Mouse (Mus musculus): ENCODE results near the gene Robo2. TPM values are rescaled to one million over a fixed set of nuclear protein-coding genes. Genes with fewer than 3 reads are reported as not detected.
"Not testable (repeated sequence)": the region's sequence is repeated elsewhere in the genome, so short reads cannot be mapped to it uniquely, and the experiment has no call there.

The Robo2 gene
- polyA plus RNA-seq, 1 experiment from 2014 or later, result 63.0 TPM

GRCm38 (mm10) chr16:74104449-74104848 lies 307.2 kb downstream of the Robo2 start:
- H3K27ac ChIP-seq; H3K9me3 ChIP-seq (replicated peaks); H3K4me2 ChIP-seq (replicated peaks); H3K27me3 ChIP-seq; H3K36me3 ChIP-seq; H3K4me3 ChIP-seq; H3K4me1 ChIP-seq; ATAC-seq (ENCODE audit: low FRiP score); H3K9ac ChIP-seq: not testable (repeated sequence)
- WGBS, result 85% methylated on average over 8 of the region's 8 CpGs

GRCm38 (mm10) chr16:74092997-74093801 lies 318.4 kb downstream of the Robo2 start:
- Histone ChIP-seq H3K27ac (no peak overlapping the region), H3K9me3 (replicated peaks) (no peaks in the 10 kb centered on the region), H3K4me2 (replicated peaks) (no peak overlapping the region), H3K27me3 (no peaks in the 10 kb centered on the region), H3K4me1 (no peaks in the 10 kb centered on the region), H3K4me3 (no peak overlapping the region), H3K9ac (no peak overlapping the region), H3K36me3 (no peaks in the 10 kb centered on the region)
- 61% methylated on average over 7 of the region's 7 CpGs for WGBS
- ATAC-seq (ENCODE audit: low FRiP score), result no peak

- Histone ChIP-seq H3K9me3 (replicated peaks) (no peaks in the 10 kb centered on the region), H3K4me3 (no peak overlapping the region), H3K27me3 (no peaks in the 10 kb centered on the region), H3K4me1 (no peaks in the 10 kb centered on the region), H3K27ac (no peak overlapping the region), H3K4me2 (replicated peaks) (no peak overlapping the region), H3K36me3 (no peaks in the 10 kb centered on the region), H3K9ac (no peak overlapping the region)
- WGBS, result 93% methylated on average over 1 of the region's 1 CpGs
- ATAC-seq (ENCODE audit: low FRiP score), result no peak
These were observed 321.7 kb downstream of the Robo2 start for GRCm38 (mm10) chr16:74089951-74090350.

GRCm38 (mm10) chr16:74084188-74084587 lies 327.4 kb downstream of the Robo2 start:
- no peak overlapping the region for H3K4me2 ChIP-seq (replicated peaks)
- ATAC-seq (ENCODE audit: low FRiP score), result no peak
- H3K9me3 ChIP-seq (replicated peaks), result no peaks in the 10 kb centered on the region
- H3K27me3 ChIP-seq, result no peaks in the 10 kb centered on the region
- H3K27ac ChIP-seq, result no peak overlapping the region
- H3K36me3 ChIP-seq, result no peaks in the 10 kb centered on the region
- no peaks in the 10 kb centered on the region for H3K4me1 ChIP-seq
- no peak overlapping the region for H3K9ac ChIP-seq
- no peak overlapping the region for H3K4me3 ChIP-seq
- WGBS, result 87% methylated on average over 2 of the region's 2 CpGs

GRCm38 (mm10) chr16:74072671-74073070 lies 339.0 kb downstream of the Robo2 start:
- no peaks in the 10 kb centered on the region for H3K9me3 ChIP-seq (replicated peaks)
- H3K27me3 ChIP-seq, result no peaks in the 10 kb centered on the region
- H3K9ac ChIP-seq, result no peak overlapping the region
- ATAC-seq (ENCODE audit: low FRiP score), result no peak
- H3K36me3 ChIP-seq, result no peaks in the 10 kb centered on the region
- H3K4me2 ChIP-seq (replicated peaks), result no peak overlapping the region
- WGBS, result 93% methylated on average over 5 of the region's 5 CpGs
- H3K4me1 ChIP-seq, result no peaks in the 10 kb centered on the region
- no peak overlapping the region for H3K27ac ChIP-seq
- H3K4me3 ChIP-seq, result no peak overlapping the region

GRCm38 (mm10) chr16:74070628-74071027 lies 341.0 kb downstream of the Robo2 start:
- H3K4me3 ChIP-seq, result no peak overlapping the region
- H3K9me3 ChIP-seq (replicated peaks), result no peaks in the 10 kb centered on the region
- no peak overlapping the region for H3K4me2 ChIP-seq (replicated peaks)
- no peaks in the 10 kb centered on the region for H3K27me3 ChIP-seq
- WGBS, result 57% methylated on average over 7 of the region's 7 CpGs
- no peak overlapping the region for H3K27ac ChIP-seq
- no peak overlapping the region for H3K9ac ChIP-seq
- no peak for ATAC-seq (ENCODE audit: low FRiP score)
- no peaks in the 10 kb centered on the region for H3K4me1 ChIP-seq
- H3K36me3 ChIP-seq, result no peaks in the 10 kb centered on the region

GRCm38 (mm10) chr16:74065958-74066357 lies 345.7 kb downstream of the Robo2 start:
- no peak overlapping the region for H3K4me2 ChIP-seq (replicated peaks)
- no peak overlapping the region for H3K4me3 ChIP-seq
- no peak for ATAC-seq (ENCODE audit: low FRiP score)
- H3K9me3 ChIP-seq (replicated peaks), result no peaks in the 10 kb centered on the region
- no peak overlapping the region for H3K27ac ChIP-seq
- H3K4me1 ChIP-seq, result no peaks in the 10 kb centered on the region
- H3K27me3 ChIP-seq, result no peaks in the 10 kb centered on the region
- H3K9ac ChIP-seq, result no peak overlapping the region
- 59% methylated on average over 2 of the region's 2 CpGs for WGBS
- H3K36me3 ChIP-seq, result no peaks in the 10 kb centered on the region

DNA sequence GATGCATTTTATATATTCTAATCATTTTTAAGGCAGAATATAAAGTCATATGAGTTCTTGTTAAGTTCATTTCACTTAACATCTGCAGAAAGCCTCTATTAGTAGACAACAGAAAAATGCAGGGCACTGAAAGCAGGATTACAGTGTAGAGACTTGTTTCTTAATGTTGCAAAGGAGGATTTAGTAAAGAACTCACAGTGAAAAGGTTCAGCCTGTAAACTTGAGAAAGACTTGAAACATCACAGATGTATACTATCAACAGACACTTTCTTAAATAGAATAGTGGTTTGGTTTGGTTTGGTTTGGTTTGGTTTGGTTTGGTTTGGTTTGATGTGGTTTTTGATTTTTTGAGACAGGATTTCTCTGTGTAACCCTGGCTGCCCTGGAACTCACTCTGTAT lies 349.7 kb downstream of the Robo2 start:
- no peaks in the 10 kb centered on the region for H3K4me1 ChIP-seq
- H3K36me3 ChIP-seq, result no peaks in the 10 kb centered on the region
- H3K9ac ChIP-seq, result no peak overlapping the region
- H3K9me3 ChIP-seq (replicated peaks), result no peaks in the 10 kb centered on the region
- H3K4me3 ChIP-seq, result no peak overlapping the region
- no peaks in the 10 kb centered on the region for H3K27me3 ChIP-seq
- no peak overlapping the region for H3K4me2 ChIP-seq (replicated peaks)
- no peak for ATAC-seq (ENCODE audit: low FRiP score)
- H3K27ac ChIP-seq, result no peak overlapping the region

DNA sequence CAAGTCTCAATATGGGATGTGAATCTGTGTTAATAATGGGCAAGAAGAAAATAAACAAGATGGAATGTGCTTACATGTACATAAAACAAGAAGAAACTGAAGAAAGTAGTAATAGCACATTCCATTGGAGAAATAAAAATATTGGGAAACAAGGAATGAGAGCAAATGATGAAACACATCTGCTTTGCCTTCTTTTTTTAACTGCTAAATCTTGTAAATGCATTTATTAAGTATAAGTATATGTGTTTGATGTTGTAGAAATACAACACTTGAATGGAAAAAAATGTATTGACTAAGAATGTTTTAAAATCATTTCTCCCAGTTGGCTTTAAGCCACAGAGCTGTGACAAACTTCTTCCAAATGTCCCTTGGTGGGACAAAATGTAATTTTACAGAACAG lies 350.1 kb downstream of the Robo2 start:
- Histone ChIP-seq H3K4me1 (no peaks in the 10 kb centered on the region), H3K27me3 (no peaks in the 10 kb centered on the region), H3K27ac (no peak overlapping the region), H3K4me3 (no peak overlapping the region), H3K9ac (no peak overlapping the region), H3K9me3 (replicated peaks) (no peaks in the 10 kb centered on the region), H3K36me3 (no peaks in the 10 kb centered on the region), H3K4me2 (replicated peaks) (no peak overlapping the region)
- no peak for ATAC-seq (ENCODE audit: low FRiP score)

- Histone ChIP-seq H3K27me3 (no peaks in the 10 kb centered on the region), H3K36me3 (no peaks in the 10 kb centered on the region), H3K4me3 (no peak overlapping the region), H3K27ac (no peak overlapping the region), H3K4me1 (peaks cover 7% of the 10 kb centered on the region; the same call in 1 of the 2 replicates), H3K9ac (no peak overlapping the region), H3K9me3 (replicated peaks) (no peaks in the 10 kb centered on the region), H3K4me2 (replicated peaks) (no peak overlapping the region)
- ATAC-seq (ENCODE audit: low FRiP score), result no peak
- 91% methylated on average over 2 of the region's 2 CpGs for WGBS
These were observed 354.7 kb downstream of the Robo2 start for GRCm38 (mm10) chr16:74056886-74057285.

DNA sequence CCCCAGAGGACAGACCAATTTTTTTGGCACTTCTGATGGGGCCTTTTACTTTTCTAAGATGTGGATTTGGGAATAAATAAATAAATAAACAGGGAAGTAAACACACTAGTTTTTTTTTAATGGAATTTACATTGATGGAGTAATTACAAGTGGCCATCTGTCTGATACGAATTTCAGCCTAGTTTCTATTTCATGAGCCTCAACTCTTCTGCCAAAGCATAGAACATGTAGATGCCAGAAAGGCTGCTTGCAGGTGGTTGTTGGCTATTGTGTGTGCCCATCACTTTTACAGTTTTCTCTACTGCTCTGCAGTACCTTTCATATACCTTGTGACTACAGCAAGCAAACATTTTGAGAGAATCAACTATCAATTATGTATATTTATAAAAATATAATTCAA lies 355.4 kb downstream of the Robo2 start:
- H3K4me1 ChIP-seq, result peaks cover 7% of the 10 kb centered on the region; the same call in 1 of the 2 replicates
- no peaks in the 10 kb centered on the region for H3K36me3 ChIP-seq
- 81% methylated on average over 1 of the region's 1 CpGs for WGBS
- H3K9ac ChIP-seq, result no peak overlapping the region
- no peak overlapping the region for H3K4me3 ChIP-seq
- H3K9me3 ChIP-seq (replicated peaks), result no peaks in the 10 kb centered on the region
- no peak overlapping the region for H3K4me2 ChIP-seq (replicated peaks)
- ATAC-seq (ENCODE audit: low FRiP score), result no peak
- no peaks in the 10 kb centered on the region for H3K27me3 ChIP-seq
- H3K27ac ChIP-seq, result no peak overlapping the region

GRCm38 (mm10) chr16:74055061-74055751 lies 356.4 kb downstream of the Robo2 start:
- Histone ChIP-seq H3K27me3 (no peaks in the 10 kb centered on the region), H3K4me2 (replicated peaks) (no peak overlapping the region), H3K4me3 (no peak overlapping the region), H3K9ac (no peak overlapping the region), H3K9me3 (replicated peaks) (no peaks in the 10 kb centered on the region), H3K36me3 (no peaks in the 10 kb centered on the region), H3K27ac (peak overlapping the region; percentile 24; the same call in 1 of the 2 replicates), H3K4me1 (peaks cover 7% of the 10 kb centered on the region; the same call in 1 of the 2 replicates)
- ATAC-seq (ENCODE audit: low FRiP score), result no peak
- WGBS, result 56% methylated on average over 10 of the region's 10 CpGs

DNA sequence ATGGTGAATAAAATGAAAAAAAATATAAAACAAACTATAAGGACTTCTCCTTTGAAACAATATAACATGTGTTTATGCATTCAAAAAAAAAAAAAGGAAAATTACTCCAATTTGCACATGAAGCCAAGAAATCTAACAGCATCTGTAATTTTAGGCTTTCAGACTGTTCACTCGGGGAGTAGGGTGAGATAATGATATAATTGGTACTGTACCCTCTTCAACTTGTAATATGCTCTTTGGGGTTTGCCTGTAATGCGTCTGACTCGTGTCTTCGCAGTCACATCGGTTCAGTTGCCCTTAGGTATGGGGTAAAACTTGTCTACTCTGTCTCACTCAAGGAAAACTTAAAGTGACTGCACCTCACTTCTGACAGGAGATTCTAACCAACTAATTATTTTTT lies 362.2 kb downstream of the Robo2 start:
- Histone ChIP-seq H3K4me3 (no peak overlapping the region), H3K4me2 (replicated peaks) (no peak overlapping the region), H3K9ac (no peak overlapping the region), H3K27me3 (no peaks in the 10 kb centered on the region), H3K4me1 (peaks cover 3% of the 10 kb centered on the region; the same call in 1 of the 2 replicates), H3K36me3 (no peaks in the 10 kb centered on the region), H3K9me3 (replicated peaks) (no peaks in the 10 kb centered on the region), H3K27ac (no peak overlapping the region)
- WGBS, result 86% methylated on average over 5 of the region's 5 CpGs
- no peak for ATAC-seq (ENCODE audit: low FRiP score)
